Mouse (Mus musculus): ENCODE results near the gene Zc3h12a.

- TF ChIP-seq POLR2AphosphoS2 (IDR thresholded peaks at IDR 0.05; ENCODE audit: insufficient read length, low read depth) (no peak), POLR2A (IDR thresholded peaks at IDR 0.05; ENCODE audit: insufficient read length, low read depth) (no peak), E2F4 (IDR thresholded peaks at IDR 0.05; ENCODE audit: insufficient read depth) (no peak), CEBPB (IDR thresholded peaks at IDR 0.05; ENCODE audit: insufficient read depth, poor library complexity, severe bottlenecking) (no peak), MYOD1 (IDR thresholded peaks at IDR 0.05; ENCODE audit: control insufficient read depth in 1 of 3, insufficient read length in 2 of 3, low read depth in 2 of 3) (no peak), MAX (IDR thresholded peaks at IDR 0.05; ENCODE audit: low read depth) (no peak), TCF3 (IDR thresholded peaks at IDR 0.05; ENCODE audit: insufficient read length, low read depth) (no peak), USF1 (IDR thresholded peaks at IDR 0.05; ENCODE audit: low read depth) (no peak), TCF12 (IDR thresholded peaks at IDR 0.05; ENCODE audit: insufficient read depth, poor library complexity, severe bottlenecking) (no peak)
Observed at GRCm38 (mm10) chr4:125147970-125148369, 20.3 kb upstream of the Zc3h12a start.
